In genomic region chr11:89209072-89209471, GRCm38 (mm10) we compare ENCODE assay signal across 13 mouse cellular contexts.
A peak's percentile ranks its signal among the peaks of the same experiment; 100 is the strongest.
DNase-seq lines count a peak whose midpoint lies in the region; ATAC-seq and TF ChIP-seq lines count a peak whose summit lies in the region.
"Had no signal": no experiment of that assay in that cellular context is flagged by ENCODE, and none has a peak within 500 bp of the region (broad histone marks: within the 10 kb centered on the region; RNA-seq: fewer than 3 reads in every experiment).

No protein-coding gene starts in this region.

- no peak for TF ChIP-seq POLR2A in CH12.LX (IDR thresholded peaks at IDR 0.05; ENCODE audit: low read depth, low read length)

- in situ Hi-C loops in CH12.LX (cut with MboI; ENCODE audit: low pct_ligation_motif_present, low pct_unique_long_range_greater_than_20kb, low sequenced_read_pairs) = no loop called here

- 13% methylated on average over 6 of the region's 6 CpGs for WGBS in forebrain, embryonic 14.5 days

- no peak for TF ChIP-seq EP300 in CH12.LX (IDR thresholded peaks at IDR 0.05; ENCODE audit: low read length)

- dilution Hi-C loops in CH12.LX (cut with MboI; ENCODE audit: extremely low pct_ligation_motif_present, extremely low pct_unique_long_range_greater_than_20kb, low sequenced_read_pairs) = no loop called here

- no peaks in the 10 kb centered on the region for H3K27me3 ChIP-seq in CH12.LX (replicated peaks)
- no peaks in the 10 kb centered on the region for H3K27me3 ChIP-seq in forebrain, embryonic 14.5 days (replicated peaks; ENCODE audit: control insufficient read depth, insufficient read depth, low read length)
- H3K27me3 ChIP-seq: neural tube, embryonic 15.5 days had no signal

- peaks cover 0 to 13% of the 10 kb centered on the region in 2 experiments; a peak in 2 of 4 replicates for H3K4me1 ChIP-seq in CH12.LX (ENCODE audit: control insufficient read depth in 1 of 2, insufficient read depth in 2 of 2)
- H3K4me1 ChIP-seq in forebrain, embryonic 14.5 days (ENCODE audit: control insufficient read depth, insufficient read depth, low read length) = 0 out of 2 replicates have a peak, but pooled peaks cover 5% of the 10 kb centered on the region

- H3K9ac ChIP-seq in CH12.LX (ENCODE audit: insufficient read depth, low read depth) = no peak overlapping the region
- no peak overlapping the region for H3K9ac ChIP-seq in forebrain, embryonic 14.5 days (ENCODE audit: low read length)
- H3K9ac ChIP-seq: neural tube, embryonic 15.5 days had no signal

- no peaks in the 10 kb centered on the region for H3K36me3 ChIP-seq in CH12.LX (replicated peaks in 1 of 2; ENCODE audit: control insufficient read depth in 1 of 2, insufficient read depth in 1 of 2, low read length in 1 of 2)
- no peaks in the 10 kb centered on the region for H3K36me3 ChIP-seq in forebrain, embryonic 14.5 days (ENCODE audit: control insufficient read depth, insufficient read depth, low read length)
- H3K36me3 ChIP-seq: neural tube, embryonic 15.5 days had no signal

- no peak; the same call in 1 of the 2 replicates for TF ChIP-seq RAD21 in CH12.LX (IDR thresholded peaks at IDR 0.05; ENCODE audit: low read depth, low read length)

- no peak overlapping the region for H3K4me3 ChIP-seq in CH12.LX (replicated peaks in 1 of 3; ENCODE audit: low read depth in 2 of 3, low read length in 2 of 3, poor library complexity in 1 of 3)
- no peak overlapping the region for H3K4me3 ChIP-seq in forebrain, embryonic 14.5 days (ENCODE audit: low read depth, low read length)
- H3K4me3 ChIP-seq: gastrocnemius, adult 2 months; neural tube, embryonic 15.5 days had no signal

- DNase-seq in layer of hippocampus, postnatal 10 days (ENCODE audit: low spot score in 2 of 2) = peak; percentile 17 to 25
- no peak for DNase-seq in layer of hippocampus, postnatal 36 days
- no peak for DNase-seq in CH12.LX (ENCODE audit: extremely low read depth)
- peak; percentile 15 for DNase-seq in brain, adult 2 months (ENCODE audit: low read depth, low spot score)
- DNase-seq in forebrain, embryonic 14.5 days (ENCODE audit: low spot score) = peak; percentile 66
- no peak for DNase-seq in Muller cell, postnatal 12 days (ENCODE audit: inconsistent ontology term)
- DNase-seq in cerebellum, postnatal 36 days = no peak
- DNase-seq in gastrocnemius, adult 8-10 months (ENCODE audit: low spot score in 2 of 2) = no peak
- DNase-seq: adrenal gland, postnatal 25 days; gastrocnemius, adult 2 months; heart, postnatal 10 days; layer of hippocampus, adult 9-11 months had no signal

- TF ChIP-seq CTCF in CH12.LX (conservative IDR thresholded peaks at IDR 0.05 in 1 of 2, IDR thresholded peaks at IDR 0.05 in 1 of 2; ENCODE audit: low read depth in 2 of 2, low read length in 2 of 2) = peak in 1 of 2 experiments; percentile 60; a peak in 2 of 4 replicates

- H3K4me2 ChIP-seq in CH12.LX (ENCODE audit: insufficient read depth, low read depth, poor library complexity, severe bottlenecking) = no peak overlapping the region
- H3K4me2 ChIP-seq in forebrain, embryonic 14.5 days (ENCODE audit: low read length) = 0 out of 2 replicates have a peak overlapping the region, but pooled peaks have one; percentile 30

- no peaks in the 10 kb centered on the region for H3K79me2 ChIP-seq in CH12.LX (replicated peaks; ENCODE audit: control insufficient read depth, extremely low read depth, insufficient read depth, poor library complexity, severe bottlenecking)

- no peaks in the 10 kb centered on the region for H3K9me3 ChIP-seq in CH12.LX (replicated peaks; ENCODE audit: low read length)
- no peaks in the 10 kb centered on the region for H3K9me3 ChIP-seq in forebrain, embryonic 14.5 days (replicated peaks; ENCODE audit: control insufficient read depth, low read length)
- H3K9me3 ChIP-seq: neural tube, embryonic 15.5 days had no signal

- H3K27ac ChIP-seq in CH12.LX (ENCODE audit: insufficient read depth, low read depth) = no peak overlapping the region
- H3K27ac ChIP-seq in forebrain, embryonic 14.5 days (ENCODE audit: low read depth, low read length) = no peak overlapping the region
- H3K27ac ChIP-seq: gastrocnemius, adult 2 months; neural tube, embryonic 15.5 days had no signal

- peak; percentile 68 for ATAC-seq in forebrain, embryonic 14.5 days

TF ChIP-seq in CH12.LX, 34 proteins besides CTCF, POLR2A, EP300 and RAD21:
- TF ChIP-seq POLR2AphosphoS2 (IDR thresholded peaks at IDR 0.05; ENCODE audit: low read depth, low read length) = no peak
- no peak for TF ChIP-seq ZMIZ1 (IDR thresholded peaks at IDR 0.05; ENCODE audit: low read depth, low read length)
- TF ChIP-seq SMC3 (IDR thresholded peaks at IDR 0.05; ENCODE audit: low read depth, low read length) = peak; percentile 44
- TF ChIP-seq NELFE (IDR thresholded peaks at IDR 0.05; ENCODE audit: low read depth, low read length) = no peak
- TF ChIP-seq UBTF (IDR thresholded peaks at IDR 0.05; ENCODE audit: low read depth, low read length) = no peak
- TF ChIP-seq MAZ (IDR thresholded peaks at IDR 0.05; ENCODE audit: low read depth, low read length) = no peak
- TF ChIP-seq KAT2A (IDR thresholded peaks at IDR 0.05; ENCODE audit: insufficient replicate concordance, low read length) = no peak
- no peak for TF ChIP-seq E2F4 (IDR thresholded peaks at IDR 0.05; ENCODE audit: insufficient replicate concordance, low read depth, low read length)

Comparison
In these comparisons a context has a peak if more than half of its experiments do, and no peak if none do; other contexts are left out.
1. DNase-seq: peak in layer of hippocampus, postnatal 10 days (2 of 2), brain, adult 2 months (single experiment) and forebrain, embryonic 14.5 days (single experiment); none in layer of hippocampus, postnatal 36 days (0 of 2), CH12.LX (single experiment), Muller cell, postnatal 12 days (single experiment), cerebellum, postnatal 36 days (0 of 2) and gastrocnemius, adult 8-10 months (0 of 2).